Mouse (Mus musculus): ENCODE measurements at regions not wholly inside any gene's neighbourhood (a gene's known extent, or its start where the extent isn't known, plus 50 kb on each side); places are given as distances from the start of the nearest gene placed in this dataset.

GRCm38 (mm10) chr16:93110912-93111311, 285.0 kb upstream of the Runx1 start:
- no peak for DNase-seq

- DNase-seq: no peak
Measured at GRCm38 (mm10) chr16:93110451-93110850, 284.5 kb upstream of the Runx1 start.

GRCm38 (mm10) chr16:93109683-93110407, 283.9 kb upstream of the Runx1 start:
- DNase-seq: no peak

GRCm38 (mm10) chr16:93107524-93107845, 281.5 kb upstream of the Runx1 start:
- DNase-seq: no peak

- no peak for DNase-seq
Measured at GRCm38 (mm10) chr16:93106811-93107523, 281.0 kb upstream of the Runx1 start.

- no peak for DNase-seq
Measured at GRCm38 (mm10) chr16:93102174-93102573, 276.2 kb upstream of the Runx1 start.

GRCm38 (mm10) chr16:93098057-93098456, 272.1 kb upstream of the Runx1 start:
- no peak for DNase-seq

GRCm38 (mm10) chr16:93096175-93096574, 270.2 kb upstream of the Runx1 start:
- no peak for DNase-seq

DNA sequence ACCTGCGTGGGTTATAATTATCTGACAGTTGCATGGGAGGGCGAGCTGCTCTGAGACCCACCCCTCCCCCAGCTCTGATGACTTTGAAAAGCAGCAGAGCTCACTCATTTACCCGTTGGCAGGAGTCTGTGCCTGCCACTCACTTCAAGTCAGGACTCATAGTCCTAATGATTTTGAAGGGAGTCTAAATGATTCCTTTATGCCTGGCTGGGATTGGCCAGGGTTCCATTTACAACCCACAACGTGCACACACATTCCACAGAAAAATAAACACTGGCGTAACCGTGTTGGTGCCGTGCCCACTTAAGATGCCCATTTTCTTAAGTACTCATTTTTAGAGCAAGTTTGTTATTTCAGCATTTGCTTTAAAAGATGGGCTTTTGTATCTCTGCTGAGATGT, 266.8 kb upstream of the Runx1 start:
- DNase-seq: no peak

DNA sequence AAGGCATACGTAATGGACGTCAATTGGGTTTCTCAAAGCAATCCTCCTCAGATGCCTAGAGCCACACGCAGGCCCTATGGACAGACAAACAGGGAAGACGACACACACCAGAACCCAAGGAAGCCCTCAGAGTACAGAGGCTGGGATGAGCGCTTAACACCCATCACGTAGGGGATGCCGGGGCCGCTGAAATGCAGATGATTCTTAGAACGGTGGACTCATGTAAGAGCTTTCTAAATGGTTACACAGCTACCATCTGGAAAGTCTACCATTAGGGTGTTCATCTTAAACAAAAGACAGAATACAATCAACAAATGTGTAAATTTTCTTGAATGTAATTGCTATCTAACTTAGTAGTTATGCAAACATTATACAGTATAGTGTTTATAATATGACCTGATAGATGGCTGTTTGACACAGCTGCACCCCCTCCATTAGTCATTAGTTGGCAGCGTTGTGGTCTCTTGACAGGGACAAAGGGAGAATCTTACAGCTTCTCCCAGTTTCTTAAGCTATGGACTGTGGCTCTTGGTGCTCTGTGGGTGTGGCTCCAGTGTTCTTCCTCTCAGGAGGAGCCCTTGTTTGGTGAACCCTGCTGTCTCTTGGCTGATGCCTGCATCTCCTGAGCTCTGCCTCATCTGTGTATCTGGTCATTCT, 259.4 kb upstream of the Runx1 start:
- no peak for DNase-seq

GRCm38 (mm10) chr16:93083756-93084155, 257.8 kb upstream of the Runx1 start:
- no peak for DNase-seq

DNA sequence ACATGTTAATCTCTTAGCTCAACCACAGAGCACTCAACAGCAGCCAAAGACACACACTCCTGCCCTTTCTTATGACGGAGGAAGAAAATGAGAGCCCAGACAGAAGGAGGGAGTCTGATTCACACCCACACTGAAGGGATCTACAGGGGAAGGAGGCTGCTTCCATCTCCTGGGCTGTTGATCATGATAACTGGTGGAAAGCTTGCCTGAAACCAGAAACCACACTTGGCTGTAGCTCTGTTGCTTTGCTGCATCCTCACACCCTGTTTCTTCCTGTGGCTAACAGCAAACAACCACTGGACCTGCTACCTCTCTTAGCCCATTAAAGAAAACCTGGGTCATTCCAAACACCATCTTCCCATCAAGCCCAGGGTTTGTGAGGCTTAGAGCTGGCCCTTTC, 257.2 kb upstream of the Runx1 start:
- no peak for DNase-seq

GRCm38 (mm10) chr16:93081533-93081932, 255.6 kb upstream of the Runx1 start:
- no peak for DNase-seq

DNA sequence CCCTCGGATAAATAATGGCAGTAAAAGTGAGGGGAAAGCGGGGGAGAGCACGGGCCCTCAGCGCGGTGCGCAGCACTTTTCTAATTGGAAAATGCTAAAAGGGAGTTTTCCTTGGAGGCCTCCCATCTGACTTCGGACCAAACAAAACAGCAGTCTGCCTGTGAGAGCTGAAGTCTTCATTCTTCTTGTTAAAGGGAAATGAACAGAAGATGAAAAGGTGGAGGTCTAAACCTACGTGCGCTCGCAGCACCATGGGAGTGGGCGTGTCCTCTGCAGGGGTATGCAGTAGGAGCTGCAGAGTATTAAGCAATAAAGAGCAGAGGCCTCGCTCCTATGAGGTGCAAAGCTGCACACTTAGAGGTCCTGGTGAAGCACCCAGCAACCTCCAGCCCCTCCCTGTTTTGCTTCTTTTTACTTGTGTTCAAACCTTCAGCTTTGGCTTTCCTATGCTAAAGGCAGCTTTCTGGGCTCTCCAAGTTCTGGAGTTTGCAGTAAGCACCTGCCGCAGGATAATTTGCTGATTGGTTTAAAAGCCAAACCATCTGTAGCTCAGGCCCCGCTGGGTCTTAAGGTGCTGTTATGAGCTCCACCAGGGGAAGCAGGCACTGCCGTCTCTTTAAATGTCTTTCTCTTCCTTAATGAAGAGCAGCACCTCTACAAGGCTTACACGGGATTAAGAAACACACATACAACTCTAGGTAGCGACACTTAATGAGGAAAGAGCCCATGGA, 253.9 kb upstream of the Runx1 start:
- DNase-seq: no peak

- no peak for DNase-seq
Measured at GRCm38 (mm10) chr16:93078909-93079308, 253.0 kb upstream of the Runx1 start.

GRCm38 (mm10) chr16:93075488-93075887, 249.5 kb upstream of the Runx1 start:
- no peak for DNase-seq

DNA sequence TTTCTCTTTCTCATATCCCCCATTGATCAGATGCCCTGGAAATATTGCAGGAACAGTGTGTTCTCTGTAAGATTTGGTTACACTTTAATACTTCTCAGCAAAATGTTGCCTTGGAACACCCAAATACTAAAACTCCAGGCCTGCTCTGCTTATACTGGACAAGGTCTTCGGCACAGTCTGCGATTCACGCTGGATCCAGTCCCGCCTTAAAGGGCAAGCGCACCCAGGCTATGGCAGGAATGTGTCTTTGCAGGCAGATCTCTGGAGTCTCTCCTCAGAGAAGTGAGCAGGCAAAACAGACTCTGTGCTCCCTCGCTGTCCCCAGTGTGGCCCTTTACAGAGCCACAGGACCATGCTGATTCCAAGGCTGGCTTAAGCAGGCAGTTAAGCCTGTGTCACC, 246.2 kb upstream of the Runx1 start:
- no peak for DNase-seq

DNA sequence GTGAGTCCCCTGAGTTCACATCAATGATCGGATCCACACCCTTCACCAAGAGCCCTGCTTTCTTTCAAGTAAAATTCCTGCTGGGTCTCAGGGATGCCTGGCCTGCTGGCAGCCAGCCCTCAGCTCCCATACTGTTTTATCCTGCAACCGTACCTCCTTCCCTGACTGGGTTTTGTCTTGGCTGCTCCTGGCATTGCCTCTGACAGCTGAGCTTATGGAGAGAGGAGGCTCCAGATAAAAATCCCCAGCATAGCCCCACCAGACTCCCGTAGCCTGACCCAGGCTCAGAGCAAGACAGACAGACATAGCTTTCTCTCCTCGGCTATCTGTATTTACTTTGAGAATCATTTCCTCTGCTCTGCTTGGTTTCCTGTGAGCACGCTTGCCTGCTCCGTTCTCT, 245.8 kb upstream of the Runx1 start:
- DNase-seq: no peak

DNA sequence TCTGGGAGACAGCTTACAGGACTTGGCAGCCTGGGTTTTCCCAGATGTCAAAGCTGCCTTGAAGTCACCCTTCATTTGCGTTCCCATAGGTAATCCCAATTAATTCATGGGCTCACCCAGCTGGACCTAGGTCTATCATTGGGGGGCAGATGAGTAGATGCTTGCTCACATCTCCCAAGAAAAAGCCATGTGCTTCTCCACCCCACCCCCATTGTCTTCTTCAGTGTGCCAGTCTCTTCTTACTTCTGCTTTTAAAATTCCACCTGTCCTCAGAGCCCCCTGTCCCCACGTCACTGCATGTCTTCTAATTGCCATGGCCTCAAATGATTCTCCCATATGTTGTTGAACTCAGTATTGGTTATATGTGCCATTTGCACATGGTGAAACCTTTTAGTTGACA, 240.9 kb upstream of the Runx1 start:
- no peak for DNase-seq

DNA sequence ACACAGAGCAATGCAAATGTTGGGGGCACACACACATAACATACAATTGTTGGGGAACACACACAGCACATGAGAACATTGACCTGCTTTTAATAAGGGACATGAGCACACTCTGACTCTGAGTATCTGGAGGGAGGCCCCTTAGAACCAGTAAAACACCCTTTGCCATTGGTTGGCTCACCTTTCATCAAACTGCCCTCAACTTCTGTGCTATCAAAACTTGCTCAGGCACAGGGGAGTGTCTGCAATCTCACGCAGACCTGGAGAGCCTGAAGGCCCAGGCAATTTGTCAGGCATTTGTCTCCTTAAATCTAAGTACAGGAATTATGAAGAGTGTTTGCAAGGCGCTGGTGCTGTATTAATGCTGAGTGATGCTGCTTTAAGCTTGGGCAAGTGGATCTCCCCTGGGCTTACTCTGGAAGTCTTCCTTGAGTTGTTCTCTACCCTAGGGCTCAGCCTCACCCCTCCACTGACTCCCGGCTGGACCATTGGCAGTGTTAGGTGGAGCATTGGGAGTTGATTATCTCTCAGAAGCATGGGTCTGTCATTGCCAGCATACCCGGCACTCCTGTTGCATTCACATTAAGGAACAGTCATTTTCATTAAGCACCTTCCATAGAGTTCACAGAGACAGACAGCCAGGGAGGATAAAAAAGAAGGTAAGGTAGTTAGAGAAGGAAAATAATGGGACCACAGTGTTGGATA, 235.7 kb upstream of the Runx1 start:
- DNase-seq: no peak

GRCm38 (mm10) chr16:93056295-93056694, 230.3 kb upstream of the Runx1 start:
- no peak for DNase-seq

GRCm38 (mm10) chr16:93055545-93055944, 229.6 kb upstream of the Runx1 start:
- no peak for DNase-seq

GRCm38 (mm10) chr16:93051233-93051632, 225.3 kb upstream of the Runx1 start:
- peak; percentile 12 for DNase-seq
